Mouse (Mus musculus) heart, postnatal 25 days (tissue): ENCODE measurements around the gene Nrp2. TPM values are rescaled to one million over a fixed set of nuclear protein-coding genes. Genes with fewer than 3 reads are reported as not detected.
A peak's percentile ranks its signal among the peaks of the same experiment; 100 is the strongest.

Experiments
- DNase-seq: peaks from one replicate; pipeline ENCODE4 v3.0.0; 2022; ENCODE audit warnings: low spot score
- intact Hi-C: fragments of 180-260 bp; cut with DNase I; formaldehyde crosslinking; loops from one replicate; pipeline ENCODE4 v1.15.1; 2025
- total RNA-seq, 2 experiments: library from RNA; stranded (reverse); gene quantifications; 2 replicates each; pipeline ENCODE4 v1.2.3; 2021

Nrp2 gene
- total RNA-seq, 2 experiments from 2014 or later: 27.6 to 33.6 TPM

GRCm38 (mm10) chr1:62745889-62746288, 42.8 kb downstream of the Nrp2 start:
- intact Hi-C loops: no loop called here
- DNase-seq: no peak

- peak; percentile 36 for DNase-seq
- intact Hi-C loops: no loop called here
Measured at GRCm38 (mm10) chr1:62747421-62748111, 44.5 kb downstream of the Nrp2 start.

GRCm38 (mm10) chr1:62748361-62748760, 45.3 kb downstream of the Nrp2 start:
- intact Hi-C loops: no loop called here
- no peak for DNase-seq

- intact Hi-C loops: loop anchor here (2.0 kb wide), 1 partner anchor 21 kb away; no protein-coding TSS in a partner anchor
- DNase-seq: no peak
Measured at GRCm38 (mm10) chr1:62749716-62750115, 46.6 kb downstream of the Nrp2 start.

- no peak for DNase-seq
Measured at GRCm38 (mm10) chr1:62750408-62751008, 47.4 kb downstream of the Nrp2 start.

GRCm38 (mm10) chr1:62751011-62752006, 48.2 kb downstream of the Nrp2 start:
- intact Hi-C loops: loop anchor here (2.0 kb wide), 1 partner anchor 23 kb away; no protein-coding TSS in a partner anchor
- no peak for DNase-seq

More at GRCm38 (mm10) chr1:62750408-62751008, 47.4 kb downstream of the Nrp2 start:
- intact Hi-C loops: loop anchor here (2.0 kb wide), 1 partner anchor 22 kb away; no protein-coding TSS in a partner anchor

- intact Hi-C loops: no loop called here
- no peak for DNase-seq
Measured at GRCm38 (mm10) chr1:62752055-62752454, 49.0 kb downstream of the Nrp2 start.

- intact Hi-C loops: no loop called here
- no peak for DNase-seq
Measured at GRCm38 (mm10) chr1:62752661-62753333, 49.7 kb downstream of the Nrp2 start.

GRCm38 (mm10) chr1:62754066-62754835, 51.2 kb downstream of the Nrp2 start:
- intact Hi-C loops: no loop called here

GRCm38 (mm10) chr1:62760086-62760485, 57.0 kb downstream of the Nrp2 start:
- intact Hi-C loops: no loop called here
- no peak for DNase-seq

More at GRCm38 (mm10) chr1:62754066-62754835, 51.2 kb downstream of the Nrp2 start:
- DNase-seq: no peak

GRCm38 (mm10) chr1:62760565-62760964, 57.5 kb downstream of the Nrp2 start:
- DNase-seq: no peak
- intact Hi-C loops: no loop called here

GRCm38 (mm10) chr1:62763779-62764178, 60.7 kb downstream of the Nrp2 start:
- intact Hi-C loops: no loop called here
- DNase-seq: no peak

- intact Hi-C loops: no loop called here
- DNase-seq: no peak
Measured at GRCm38 (mm10) chr1:62765171-62765570, 62.1 kb downstream of the Nrp2 start.

- intact Hi-C loops: no loop called here
- no peak for DNase-seq
Measured at GRCm38 (mm10) chr1:62766766-62767165, 63.7 kb downstream of the Nrp2 start.

- no peak for DNase-seq
- intact Hi-C loops: no loop called here
Measured at GRCm38 (mm10) chr1:62767611-62768010, 64.5 kb downstream of the Nrp2 start.

GRCm38 (mm10) chr1:62770576-62770975, 67.5 kb downstream of the Nrp2 start:
- no peak for DNase-seq
- intact Hi-C loops: loop anchor here (5.0 kb wide), 1 partner anchor 63 kb away; no protein-coding TSS in a partner anchor

GRCm38 (mm10) chr1:62772391-62772790, 69.3 kb downstream of the Nrp2 start:
- DNase-seq: no peak
- intact Hi-C loops: loop anchor here (5.0 kb wide), 1 partner anchor 65 kb away; no protein-coding TSS in a partner anchor

- DNase-seq: no peak
- intact Hi-C loops: loop anchor here (5.0 kb wide), 1 partner anchor 66 kb away; no protein-coding TSS in a partner anchor
Measured at GRCm38 (mm10) chr1:62773105-62773920, 70.2 kb downstream of the Nrp2 start.
